Mouse (Mus musculus) limb, embryonic 14.5 days (tissue): ENCODE measurements around the gene Rapgef6. TPM values are rescaled to one million over a fixed set of nuclear protein-coding genes. Genes with fewer than 3 reads are reported as not detected.

ENCODE experiments used
- ATAC-seq: fragments of 200-750 bp; cut with Nextera tagmentation; 2 replicates; pipeline ENCODE4 v1.8.0; 2017; ENCODE audit warnings: low read depth, moderate number of reproducible peaks, moderate TSS enrichment; ENCODE audit not compliant: low FRiP score
- DNase-seq: peaks from one replicate; pipeline ENCODE4 v3.0.0-alpha.2; 2015; ENCODE audit warnings: low spot score
- H3K27ac ChIP-seq: fragments of 300-500 bp; sonication (generic); replicated peaks from 2 replicates; pipeline ENCODE4 v1.5.1; 2014; ENCODE audit warnings: low read depth, mild to moderate bottlenecking, low read length, moderate library complexity, mixed read lengths
- H3K27me3 ChIP-seq: fragments of 300-500 bp; sonication (generic); 2 replicates; pipeline ENCODE4 v1.6.1; 2014; ENCODE audit warnings: low read length, mixed read lengths; ENCODE audit not compliant: control insufficient read depth, insufficient read depth
- H3K36me3 ChIP-seq: fragments of 300-500 bp; sonication (generic); 2 replicates; pipeline ENCODE4 v1.6.1; 2014; ENCODE audit warnings: mild to moderate bottlenecking, low read length, moderate library complexity, mixed read lengths; ENCODE audit not compliant: control insufficient read depth, insufficient read depth
- H3K4me1 ChIP-seq: fragments of 300-500 bp; sonication (generic); 2 replicates; pipeline ENCODE4 v1.6.1; 2014; ENCODE audit warnings: antibody characterized with exemption, low read length, mixed read lengths; ENCODE audit not compliant: control insufficient read depth, insufficient read depth
- H3K4me2 ChIP-seq: fragments of 300-500 bp; sonication (generic); replicated peaks from 2 replicates; pipeline ENCODE4 v1.6.1; 2014; ENCODE audit warnings: low read depth, mild to moderate bottlenecking, low read length, moderate library complexity; ENCODE audit not compliant: severe bottlenecking
- H3K4me3 ChIP-seq: fragments of 300-500 bp; sonication (generic); replicated peaks from 2 replicates; pipeline ENCODE4 v1.5.1; 2014; ENCODE audit warnings: low read length
- H3K9ac ChIP-seq: fragments of 300-500 bp; sonication (generic); 2 replicates; pipeline ENCODE4 v1.6.1; 2014; ENCODE audit warnings: mild to moderate bottlenecking, low read depth, low read length, moderate library complexity; ENCODE audit not compliant: severe bottlenecking
- H3K9me3 ChIP-seq: fragments of 300-500 bp; sonication (generic); 2 replicates; pipeline ENCODE4 v1.6.1; 2016; ENCODE audit warnings: low read length; ENCODE audit not compliant: control insufficient read depth
- POLR2A ChIP-seq: fragments of 200-500 bp; IDR thresholded peaks from 2 replicates; pipeline ENCODE4 v1.8.0; 2012; ENCODE audit warnings: inconsistent platforms, mild to moderate bottlenecking, moderate library complexity, borderline replicate concordance; ENCODE audit not compliant: insufficient read depth, insufficient read length; ENCODE audit errors: extremely low read depth
- WGBS: fragments of 180-500 bp; shearing (Covaris S2); extraction: QIAGEN DNeasy Blood & Tissue Kit; methylation state at CpG from one replicate; pipeline ENCODE4 v1.1.7; 2014; 5-methylcytosine and 5-hydroxymethylcytosine counted together
- microRNA-seq: library from miRNA; unstranded; fragments of <30 nt; microRNA quantifications from one replicate; pipeline ENCODE4, GENCODE M21; 2016
- polyA plus RNA-seq, 2 experiments: library from polyadenylated mRNA; depleted of rRNA in 1 of 2; stranded (reverse) in 1 of 2; unstranded in 1 of 2; fragments of >200 nt; fragmentation: Nextera tagmentation in 1 of 2; extraction: Ambion mirVana in 1 of 2; gene quantifications; 2 replicates each; pipeline versions ENCODE4 v1.2.1 to v1.2.3; 2012 to 2014

The Rapgef6 gene
- polyA plus RNA-seq, 2 experiments, result 13.8 to 26.6 TPM

GRCm38 (mm10) chr11:54735114-54735513 lies 212.5 kb downstream of the Rapgef6 start:
- WGBS, result 86% methylated on average over 1 of the region's 1 CpGs
- Histone ChIP-seq H3K4me3 (no peak overlapping the region), H3K36me3 (peaks cover 36% of the 10 kb centered on the region), H3K9ac (no peak overlapping the region), H3K4me1 (no peaks in the 10 kb centered on the region), H3K9me3 (no peaks in the 10 kb centered on the region), H3K27me3 (no peaks in the 10 kb centered on the region), H3K27ac (no peak overlapping the region), H3K4me2 (no peak overlapping the region)
- no peak for TF ChIP-seq POLR2A
- DNase-seq, result no peak
- ATAC-seq, result no peak

GRCm38 (mm10) chr11:54736903-54737302 lies 214.3 kb downstream of the Rapgef6 start:
- H3K9ac ChIP-seq, result no peak overlapping the region
- 86% methylated on average over 5 of the region's 5 CpGs for WGBS
- no peaks in the 10 kb centered on the region for H3K4me1 ChIP-seq
- no peak overlapping the region for H3K4me3 ChIP-seq
- H3K4me2 ChIP-seq, result no peak overlapping the region
- H3K36me3 ChIP-seq, result peaks cover 39% of the 10 kb centered on the region
- ATAC-seq (no peak), DNase-seq (no peak)
- no peak for TF ChIP-seq POLR2A
- H3K27ac ChIP-seq, result no peak overlapping the region
- H3K27me3 ChIP-seq, result no peaks in the 10 kb centered on the region
- no peaks in the 10 kb centered on the region for H3K9me3 ChIP-seq

- H3K9me3 ChIP-seq, result no peaks in the 10 kb centered on the region
- H3K4me3 ChIP-seq, result no peak overlapping the region
- H3K27ac ChIP-seq, result no peak overlapping the region
- no peaks in the 10 kb centered on the region for H3K4me1 ChIP-seq
- H3K9ac ChIP-seq, result no peak overlapping the region
- no peaks in the 10 kb centered on the region for H3K27me3 ChIP-seq
- TF ChIP-seq POLR2A, result no peak
- no peak for ATAC-seq
- no peak for DNase-seq
- 93% methylated on average over 4 of the region's 4 CpGs for WGBS
- peaks cover 36% of the 10 kb centered on the region for H3K36me3 ChIP-seq
- H3K4me2 ChIP-seq, result no peak overlapping the region
Observed at GRCm38 (mm10) chr11:54739012-54739750, 216.5 kb downstream of the Rapgef6 start.

GRCm38 (mm10) chr11:54741330-54741729 lies 218.7 kb downstream of the Rapgef6 start:
- Histone ChIP-seq H3K9ac (no peak overlapping the region), H3K36me3 (peaks cover 26% of the 10 kb centered on the region), H3K27ac (no peak overlapping the region), H3K9me3 (no peaks in the 10 kb centered on the region), H3K4me3 (no peak overlapping the region), H3K4me2 (no peak overlapping the region), H3K4me1 (no peaks in the 10 kb centered on the region), H3K27me3 (no peaks in the 10 kb centered on the region)
- no peak for TF ChIP-seq POLR2A
- no peak for ATAC-seq
- WGBS, result 92% methylated on average over 2 of the region's 2 CpGs
- DNase-seq, result no peak

- Histone ChIP-seq H3K9ac (no peak overlapping the region), H3K9me3 (no peaks in the 10 kb centered on the region), H3K27me3 (no peaks in the 10 kb centered on the region), H3K27ac (no peak overlapping the region), H3K4me2 (no peak overlapping the region), H3K4me3 (no peak overlapping the region), H3K4me1 (no peaks in the 10 kb centered on the region), H3K36me3 (peaks cover 11% of the 10 kb centered on the region)
- TF ChIP-seq POLR2A, result no peak
- DNase-seq, result no peak
- WGBS, result 81% methylated on average over 1 of the region's 1 CpGs
- no peak for ATAC-seq
Observed at GRCm38 (mm10) chr11:54744231-54744630, 221.6 kb downstream of the Rapgef6 start.

Small RNAs within 50 kb of the gene (microRNA-seq; reads per million reads assigned to microRNA genes)
- gene Gm26116, result not detected

Other genes starting within 250 kb of the Rapgef6 start
- gene Acsl6, start 219.0 kb upstream of the Rapgef6 start, polyA plus RNA-seq (2012; rRNA removed), result 0.91 and 1.2 TPM in 2 replicates
- gene Acsl6, start 219.0 kb upstream of the Rapgef6 start, polyA plus RNA-seq (2014; fragmentation: Nextera tagmentation; extraction: Ambion mirVana), result 0.47 and 0.72 TPM in 2 replicates
- gene Meikin, start 152.2 kb upstream of the Rapgef6 start, polyA plus RNA-seq (2012; rRNA removed), result not detected in 2 replicates
- not detected in 2 replicates for gene Meikin, start 152.2 kb upstream of the Rapgef6 start, polyA plus RNA-seq (2014; fragmentation: Nextera tagmentation; extraction: Ambion mirVana)
- 9.0 and 9.7 TPM in 2 replicates for gene Fnip1, start 84.6 kb upstream of the Rapgef6 start, polyA plus RNA-seq (2012; rRNA removed)
- gene Fnip1, start 84.6 kb upstream of the Rapgef6 start, polyA plus RNA-seq (2014; fragmentation: Nextera tagmentation; extraction: Ambion mirVana), result 13.4 and 13.9 TPM in 2 replicates